Mouse (Mus musculus): ENCODE results near the gene B830017H08Rik.

The B830017H08Rik gene

DNA sequence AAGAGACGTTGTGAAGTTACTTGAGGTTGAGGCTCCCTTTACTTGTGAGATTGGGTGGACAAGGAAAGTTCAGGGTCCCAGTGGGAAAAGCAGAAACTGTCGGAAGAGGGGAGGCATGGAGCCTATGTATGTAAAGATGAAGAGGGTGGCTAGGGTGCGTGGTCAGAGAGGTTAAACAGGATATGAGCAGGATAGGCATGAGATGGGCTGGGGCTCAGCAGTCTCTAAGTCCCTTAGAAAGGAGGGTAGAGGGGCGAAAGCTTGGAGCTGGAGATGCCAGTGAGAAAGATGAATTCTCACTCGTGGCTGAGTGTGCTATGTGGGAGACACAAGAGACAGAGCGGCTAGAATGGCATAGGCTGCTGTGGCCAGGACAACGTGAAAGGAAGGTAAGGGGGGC lies at the start of gene B830017H08Rik:
Gene B830017H08Rik (plus strand): TSS at position 301 of the 400 bp plus-strand sequence.
- POLR2A ChIA-PET: interaction anchor here in 3 of 4 experiments (1.1 to 2.2 kb wide), 4 partner anchors 12 to 390 kb away, joined by 3 to 7 read pairs (median 6); no protein-coding TSS in a partner anchor
- CTCF ChIA-PET: interaction anchor here in 1 of 4 experiments (1.8 kb wide), 1 partner anchor 16 kb away, joined by 6 read pairs; no protein-coding TSS in a partner anchor

DNA sequence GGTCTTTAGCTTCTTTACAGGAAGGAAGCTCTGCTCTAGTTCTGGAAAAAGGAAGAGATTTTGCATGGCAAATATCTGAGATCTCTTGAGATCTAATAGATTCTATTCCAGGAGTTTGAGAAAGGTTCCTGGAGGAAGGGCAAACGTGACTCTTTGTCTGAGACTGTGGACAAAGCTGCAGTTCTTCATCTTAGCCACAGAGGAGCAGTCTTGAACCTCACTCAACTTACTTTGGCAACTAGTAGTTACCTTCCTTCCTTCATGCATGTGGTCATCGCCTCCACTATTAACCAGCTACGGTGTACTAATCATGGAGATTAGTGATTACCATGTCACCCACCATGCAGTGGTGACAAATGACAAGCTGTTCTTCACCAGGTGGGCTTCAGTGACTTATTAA lies 47.6 kb upstream of the B830017H08Rik start:
- ChIA-PET CTCF (interaction anchor here in 3 of 4 experiments (0.9 to 2.3 kb wide), 10 partner anchors 9 to 426 kb away, joined by 3 to 6 read pairs (median 4); no protein-coding TSS in a partner anchor), POLR2A (interaction anchor here in 3 of 4 experiments (0.6 to 2.8 kb wide), 8 partner anchors 9 to 304 kb away, joined by 3 to 17 read pairs (median 4); partner anchors contain the start of gene Scarf2 (in 1 of the 3))

DNA sequence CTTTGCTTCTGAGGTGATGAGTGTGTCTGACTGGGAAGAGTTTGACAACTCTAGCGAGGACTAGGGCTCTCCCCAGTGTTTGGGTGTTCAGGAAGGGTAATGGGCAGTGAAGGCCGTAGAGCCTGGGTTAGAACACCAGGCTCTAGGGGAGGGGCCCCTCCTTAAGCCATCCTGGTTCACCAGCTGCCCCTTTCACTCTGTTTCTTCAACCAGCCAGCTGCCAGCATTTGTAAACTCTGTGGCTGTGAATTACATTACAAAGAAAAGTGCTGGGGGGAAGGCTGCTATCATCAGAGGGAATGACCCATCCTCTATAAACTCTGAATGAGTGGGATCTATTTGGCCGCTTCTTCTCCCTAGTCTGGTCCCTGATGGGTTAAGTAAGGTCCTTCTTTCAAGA lies 40.2 kb upstream of the B830017H08Rik start:
- ChIA-PET POLR2A (interaction anchor here in 1 of 4 experiments (1.0 to 2.0 kb wide), 3 partner anchors 10 to 33 kb away, joined by 5 read pairs; no protein-coding TSS in a partner anchor), CTCF (no interaction called here)

DNA sequence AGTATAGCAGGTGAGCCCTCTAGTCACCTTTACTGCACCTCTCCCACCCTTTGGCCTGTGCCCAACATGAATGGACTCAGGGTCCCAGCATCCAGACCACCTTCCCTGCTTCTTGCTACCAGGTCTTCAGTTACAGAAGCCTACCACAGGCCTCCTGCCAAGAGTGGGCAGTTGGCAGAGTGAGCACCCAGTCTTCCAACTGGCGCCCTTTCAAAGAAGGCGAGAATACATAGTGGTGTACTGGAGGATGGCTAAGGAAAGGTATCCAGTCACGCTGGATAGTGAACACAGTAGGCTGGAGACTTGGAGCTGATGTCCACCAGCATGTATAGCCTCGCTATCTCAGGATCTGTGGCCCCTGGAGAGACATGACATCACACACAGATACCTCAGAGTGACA lies 38.9 kb upstream of the B830017H08Rik start:
- POLR2A ChIA-PET: interaction anchor here in 3 of 4 experiments (0.5 to 1.2 kb wide), 3 partner anchors 14 to 31 kb away, joined by 3 to 7 read pairs (median 3); no protein-coding TSS in a partner anchor
- CTCF ChIA-PET: interaction anchor here in 1 of 4 experiments (0.7 kb wide), 1 partner anchor 19 kb away, joined by 3 read pairs; no protein-coding TSS in a partner anchor

DNA sequence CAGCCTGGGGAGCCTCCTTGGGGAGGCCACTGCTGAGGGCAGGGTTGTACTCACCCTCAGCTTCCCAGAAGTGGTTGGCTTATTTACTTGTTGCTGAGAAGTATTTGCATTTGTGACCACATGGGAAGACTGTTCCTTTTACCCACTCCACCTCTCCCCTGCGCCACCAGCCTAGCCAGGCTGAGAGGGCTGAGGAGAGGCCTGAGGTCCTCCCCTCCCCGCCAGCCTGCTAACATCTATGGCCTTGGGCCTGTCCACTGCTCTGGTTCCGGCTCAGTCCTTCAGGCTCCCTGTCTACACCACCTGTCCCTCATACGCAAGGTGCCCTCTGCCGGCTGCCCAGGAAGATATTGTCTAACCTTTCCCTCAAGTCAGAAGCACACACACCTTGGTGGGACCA lies 37.3 kb upstream of the B830017H08Rik start:
- POLR2A ChIA-PET: interaction anchor here in 3 of 4 experiments (0.8 to 5.0 kb wide), 14 partner anchors 9 to 452 kb away, joined by 3 to 33 read pairs (median 4); partner anchors contain the start of gene Klhl22 (in 1 of the 3)

DNA sequence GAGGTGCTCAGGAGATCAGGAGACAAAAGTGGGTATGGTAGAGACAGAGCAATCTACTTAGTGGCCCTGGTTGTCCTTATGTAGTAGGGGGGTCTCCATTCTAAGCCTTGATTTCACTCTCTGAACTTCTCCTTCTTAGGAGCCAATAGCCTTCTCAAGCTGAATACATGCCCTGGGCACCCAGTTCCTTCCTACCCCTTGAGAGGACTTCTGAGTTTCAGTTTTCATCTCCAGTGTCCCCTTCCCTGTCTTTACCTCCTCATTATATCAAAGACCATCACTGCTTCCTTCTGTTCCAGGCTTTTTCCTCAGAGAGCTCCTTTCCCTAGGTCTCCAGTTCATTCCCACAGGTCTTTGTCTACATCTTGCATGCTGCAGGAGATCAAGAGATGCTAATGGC lies 36.4 kb upstream of the B830017H08Rik start:
- CTCF ChIA-PET: interaction anchor here in 3 of 4 experiments (0.5 to 1.8 kb wide), 9 partner anchors 11 to 238 kb away, joined by 3 to 5 read pairs (median 3); no protein-coding TSS in a partner anchor
- POLR2A ChIA-PET: interaction anchor here (0.6 to 5.0 kb wide), 17 partner anchors 10 to 293 kb away, joined by 3 to 33 read pairs (median 3); partner anchors contain the start of gene Klhl22 (in 2 of the 4)

More for the DNA sequence above, 37.3 kb upstream of the B830017H08Rik start:
- CTCF ChIA-PET: interaction anchor here in 3 of 4 experiments (0.5 to 1.8 kb wide), 7 partner anchors 10 to 237 kb away, joined by 3 to 5 read pairs (median 4); no protein-coding TSS in a partner anchor

DNA sequence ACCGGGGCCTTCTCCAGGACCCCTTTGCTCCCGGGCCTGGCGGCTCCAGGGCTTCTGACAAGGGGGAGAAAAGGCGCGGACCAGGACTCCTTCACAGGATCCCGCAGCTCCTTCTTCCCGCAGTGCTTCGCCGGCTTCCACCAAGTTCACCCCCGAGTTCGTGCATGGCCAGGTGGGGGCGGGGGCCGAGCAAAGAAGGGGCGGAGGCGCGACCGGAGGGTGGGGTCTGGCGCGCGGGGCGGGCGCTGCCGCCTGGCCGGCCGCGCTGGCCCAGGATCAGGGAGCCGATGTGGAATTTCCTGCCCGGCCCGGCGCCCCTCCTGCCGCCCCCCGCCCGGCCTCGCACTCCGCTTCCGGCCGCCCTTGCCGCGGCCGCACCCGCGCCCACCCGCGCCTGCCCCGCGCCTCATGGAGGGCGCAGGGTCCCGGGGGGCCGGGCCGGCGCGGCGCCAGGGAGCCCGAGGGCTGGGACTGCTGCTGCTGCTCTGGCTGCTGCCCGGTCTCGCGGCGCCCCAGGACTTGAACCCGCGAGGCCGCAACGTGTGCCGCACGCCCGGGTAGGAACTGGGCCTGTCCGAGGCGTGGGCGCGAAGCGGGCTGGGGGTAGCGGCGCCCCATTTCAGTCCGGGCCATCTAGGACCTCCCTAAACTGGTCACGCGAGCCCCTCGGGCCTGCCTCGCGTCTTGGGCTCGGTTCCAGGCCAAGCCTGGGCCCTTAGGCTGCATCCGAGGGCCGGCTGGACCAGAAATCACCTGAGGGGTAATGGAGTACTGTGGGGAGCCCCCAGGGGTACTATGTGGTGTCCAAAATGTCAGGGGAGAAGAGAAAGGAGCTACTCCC lies 35.7 kb upstream of the B830017H08Rik start, which contains the start of gene Scarf2:
Gene Scarf2 (plus strand): TSS at position 312 of the 841 bp plus-strand sequence.
- POLR2A ChIA-PET: interaction anchor here (0.6 to 5.0 kb wide), 19 partner anchors 9 to 176 kb away, joined by 3 to 33 read pairs (median 4); partner anchors contain the start of gene Klhl22 (in 3 of the 4)

DNA sequence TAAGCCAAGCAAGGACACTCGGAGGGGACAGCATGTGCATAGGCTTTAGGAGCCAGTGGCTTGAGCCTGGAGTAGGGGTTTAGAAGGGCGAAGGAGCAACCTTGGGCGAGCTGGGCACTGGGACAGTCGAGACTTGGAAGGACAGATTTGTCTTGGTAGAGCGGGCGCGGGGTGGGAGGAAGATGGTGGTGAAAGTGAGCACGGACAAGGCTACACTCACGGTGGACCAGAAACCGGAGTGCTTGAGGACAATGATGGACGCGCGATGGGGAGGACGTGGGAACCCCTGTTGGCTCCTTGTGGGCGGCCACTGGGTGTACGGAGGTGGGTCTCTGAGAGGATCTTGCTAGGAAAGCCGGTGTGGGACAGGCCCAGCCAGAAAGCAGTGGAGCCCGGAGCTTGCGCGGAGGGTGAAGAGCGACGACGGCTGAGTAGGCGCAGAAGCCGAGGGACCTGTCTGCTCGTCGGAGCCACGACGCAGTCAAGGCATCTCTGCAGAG lies 35.1 kb upstream of the B830017H08Rik start:
- ChIA-PET POLR2A (interaction anchor here in 3 of 4 experiments (0.7 to 5.0 kb wide), 12 partner anchors 9 to 161 kb away, joined by 3 to 33 read pairs (median 3); partner anchors contain the start of gene Klhl22 (in 2 of the 3)), CTCF (interaction anchor here in 2 of 4 experiments (0.6 to 1.7 kb wide), 6 partner anchors 9 to 54 kb away, joined by 3 to 6 read pairs (median 4); partner anchors contain the start of gene Klhl22 (in 1 of the 2))

More for the DNA sequence above, 35.7 kb upstream of the B830017H08Rik start, which contains the start of gene Scarf2:
- CTCF ChIA-PET: interaction anchor here in 3 of 4 experiments (0.6 to 1.8 kb wide), 10 partner anchors 10 to 239 kb away, joined by 3 to 6 read pairs (median 4); no protein-coding TSS in a partner anchor

DNA sequence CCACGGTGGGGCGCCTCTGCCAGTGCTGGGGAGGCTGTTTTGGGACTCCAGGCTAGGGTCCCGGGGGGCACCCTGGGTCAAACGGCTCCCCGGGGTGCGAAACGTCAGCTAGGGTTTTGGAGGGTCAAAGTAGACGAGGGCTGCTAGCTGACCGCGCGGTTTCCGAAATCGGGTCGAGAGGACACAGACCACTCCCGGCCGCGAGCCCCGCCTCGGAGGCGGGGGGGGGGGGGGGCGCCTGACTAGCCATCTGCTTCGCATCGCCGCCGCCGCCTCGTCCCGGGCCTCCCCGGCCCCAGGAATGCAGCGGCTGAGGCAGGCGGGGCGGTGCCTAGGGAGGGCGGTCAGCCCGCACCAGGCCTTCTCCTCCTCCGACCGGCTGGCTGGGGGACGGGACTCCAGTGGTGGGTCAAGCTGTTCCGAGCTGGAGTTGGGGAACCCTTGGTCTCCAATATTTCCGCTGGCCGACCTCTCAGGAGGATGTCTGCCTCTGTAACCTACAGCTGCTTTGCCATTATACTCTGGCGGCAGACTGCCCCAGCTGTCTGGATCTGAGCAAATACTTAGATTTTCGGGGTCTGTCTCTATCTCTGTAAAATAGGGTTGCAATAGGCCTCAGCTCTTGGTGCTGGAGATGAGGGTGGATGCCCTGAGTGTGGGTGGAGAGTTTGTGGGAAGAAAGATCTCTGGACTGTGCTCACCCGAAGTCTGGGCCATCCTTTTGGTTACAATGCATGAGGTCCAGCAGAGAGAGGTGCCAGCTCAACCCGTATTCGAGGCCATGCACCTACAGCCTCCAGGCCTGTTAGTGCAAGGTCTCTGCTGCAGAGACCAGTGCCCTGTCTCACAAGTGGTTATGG lies 34.4 kb upstream of the B830017H08Rik start:
- ChIA-PET CTCF (interaction anchor here in 3 of 4 experiments (0.8 to 1.6 kb wide), 7 partner anchors 14 to 140 kb away, joined by 3 to 7 read pairs (median 5); partner anchors contain the start of gene Klhl22 (in 1 of the 3)), POLR2A (interaction anchor here in 3 of 4 experiments (0.7 to 5.0 kb wide), 11 partner anchors 9 to 161 kb away, joined by 3 to 33 read pairs (median 3); partner anchors contain the start of genes Klhl22 (in 2 of the 3) and Ess2 (in 1 of the 3))

DNA sequence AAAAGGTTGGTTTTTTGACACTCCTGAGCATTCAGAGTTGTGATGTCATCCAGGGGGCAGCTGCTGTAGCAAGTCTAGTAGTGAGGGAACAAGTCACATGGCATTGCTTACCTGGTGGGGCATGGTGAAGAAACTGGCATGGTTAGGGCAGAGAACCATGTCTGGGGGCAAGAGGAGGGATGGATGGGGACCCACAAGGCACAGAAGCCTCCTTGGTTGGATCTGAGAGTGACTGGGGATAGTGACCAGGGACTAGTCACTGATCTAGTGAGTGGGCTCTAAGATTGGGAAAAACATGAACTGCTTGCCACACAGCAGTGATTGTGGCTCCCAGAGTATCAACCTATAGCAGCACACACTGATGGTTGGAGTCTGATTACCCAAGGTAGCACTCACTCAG lies 33.3 kb upstream of the B830017H08Rik start:
- POLR2A ChIA-PET: interaction anchor here in 3 of 4 experiments (0.6 to 5.0 kb wide), 5 partner anchors 8 to 1973 kb away, joined by 4 to 33 read pairs (median 13); no protein-coding TSS in a partner anchor

DNA sequence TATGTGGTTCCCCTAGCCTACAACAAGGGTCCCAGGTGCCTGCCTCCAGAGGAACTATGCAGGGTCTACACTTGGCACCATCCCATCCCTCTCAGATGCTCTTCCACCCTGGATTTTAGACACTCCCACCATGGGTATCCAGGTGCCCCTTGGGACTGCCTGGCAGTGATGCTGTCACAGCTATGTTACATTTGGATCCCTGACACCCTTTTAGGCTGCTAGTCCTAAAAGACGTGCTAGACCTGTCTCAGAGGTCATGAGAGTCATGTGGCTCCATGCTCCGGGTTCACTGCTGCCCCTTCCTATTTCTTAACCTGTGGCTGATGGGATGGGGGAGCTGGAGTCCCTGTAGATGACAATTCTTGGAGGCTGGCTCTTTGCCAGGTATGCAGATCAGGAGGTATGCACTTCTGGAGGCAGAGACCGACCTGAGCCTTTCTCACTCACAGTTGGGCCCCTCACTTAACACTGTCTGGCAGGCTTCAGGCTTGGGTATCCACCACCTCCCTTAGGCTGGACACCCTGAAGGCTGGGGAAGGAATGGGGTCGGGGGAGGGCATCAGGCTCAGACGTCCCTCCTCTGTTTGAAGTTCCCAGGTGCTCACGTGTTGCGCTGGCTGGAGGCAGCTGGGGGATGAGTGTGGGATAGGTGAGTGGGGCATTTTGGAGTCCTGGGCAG lies 31.0 kb upstream of the B830017H08Rik start:
- POLR2A ChIA-PET: interaction anchor here in 1 of 4 experiments (0.9 to 4.4 kb wide), 5 partner anchors 10 to 43 kb away, joined by 3 to 17 read pairs (median 7); partner anchors contain the start of gene Klhl22

More for the DNA sequence above, 33.3 kb upstream of the B830017H08Rik start:
- CTCF ChIA-PET: interaction anchor here in 1 of 4 experiments (1.5 kb wide), 1 partner anchor 15 kb away, joined by 5 read pairs; no protein-coding TSS in a partner anchor

DNA sequence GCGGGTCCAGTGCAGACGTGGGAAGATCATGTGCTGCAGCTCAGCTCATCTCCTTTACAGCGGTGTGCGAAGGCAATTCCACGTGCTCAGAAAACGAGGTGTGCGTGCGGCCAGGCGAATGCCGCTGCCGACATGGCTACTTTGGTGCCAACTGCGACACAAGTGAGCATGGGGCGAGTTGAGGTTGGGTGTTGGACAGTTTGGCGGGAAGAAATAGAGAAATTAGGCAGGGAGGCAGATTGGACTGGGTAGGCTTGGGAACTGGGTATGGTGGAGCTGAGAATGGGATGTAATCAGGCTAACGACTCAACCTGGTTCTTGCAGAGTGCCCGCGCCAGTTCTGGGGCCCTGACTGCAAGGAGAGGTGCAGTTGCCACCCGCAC lies 30.5 kb upstream of the B830017H08Rik start:
- ChIA-PET CTCF (no interaction called here), POLR2A (interaction anchor here in 2 of 4 experiments (0.9 to 4.4 kb wide), 6 partner anchors 10 to 126 kb away, joined by 3 to 17 read pairs (median 4); partner anchors contain the start of gene Klhl22 (in 1 of the 2))

More for the DNA sequence above, 31.0 kb upstream of the B830017H08Rik start:
- CTCF ChIA-PET: interaction anchor here in 1 of 4 experiments (1.8 kb wide), 1 partner anchor 41 kb away, joined by 6 read pairs; no protein-coding TSS in a partner anchor

DNA sequence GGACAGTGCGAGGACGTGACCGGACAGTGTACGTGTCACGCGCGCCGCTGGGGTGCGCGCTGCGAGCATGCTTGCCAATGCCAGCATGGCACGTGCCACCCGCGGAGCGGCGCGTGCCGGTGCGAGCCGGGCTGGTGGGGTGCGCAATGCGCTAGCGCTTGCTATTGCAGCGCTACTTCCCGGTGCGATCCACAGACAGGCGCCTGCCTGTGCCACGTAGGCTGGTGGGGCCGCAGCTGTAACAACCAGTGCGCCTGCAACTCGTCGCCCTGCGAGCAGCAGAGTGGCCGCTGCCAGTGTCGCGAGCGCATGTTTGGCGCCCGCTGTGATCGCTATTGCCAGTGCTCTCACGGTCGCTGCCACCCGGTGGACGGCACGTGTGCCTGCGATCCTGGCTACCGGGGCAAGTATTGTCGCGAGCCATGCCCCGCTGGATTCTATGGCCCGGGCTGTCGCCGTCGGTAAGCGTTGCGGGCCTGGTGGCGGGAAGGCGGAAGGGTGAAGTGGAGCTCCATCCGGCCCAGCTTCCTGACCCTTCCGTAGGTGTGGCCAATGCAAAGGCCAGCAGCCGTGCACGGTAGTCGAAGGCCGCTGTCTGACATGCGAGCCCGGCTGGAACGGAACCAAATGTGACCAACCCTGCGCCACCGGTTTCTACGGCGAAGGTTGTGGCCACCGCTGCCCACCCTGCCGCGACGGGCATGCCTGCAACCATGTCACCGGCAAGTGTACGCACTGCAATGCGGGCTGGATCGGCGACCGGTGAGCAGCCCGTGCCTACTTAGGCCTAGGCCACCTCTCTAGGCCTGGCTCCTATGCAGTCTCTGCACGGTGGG lies 29.9 kb upstream of the B830017H08Rik start:
- POLR2A ChIA-PET: interaction anchor here in 2 of 4 experiments (1.0 to 4.4 kb wide), 7 partner anchors 11 to 125 kb away, joined by 3 to 17 read pairs (median 3); partner anchors contain the start of gene Klhl22 (in 2 of the 2)
- CTCF ChIA-PET: no interaction called here

DNA sequence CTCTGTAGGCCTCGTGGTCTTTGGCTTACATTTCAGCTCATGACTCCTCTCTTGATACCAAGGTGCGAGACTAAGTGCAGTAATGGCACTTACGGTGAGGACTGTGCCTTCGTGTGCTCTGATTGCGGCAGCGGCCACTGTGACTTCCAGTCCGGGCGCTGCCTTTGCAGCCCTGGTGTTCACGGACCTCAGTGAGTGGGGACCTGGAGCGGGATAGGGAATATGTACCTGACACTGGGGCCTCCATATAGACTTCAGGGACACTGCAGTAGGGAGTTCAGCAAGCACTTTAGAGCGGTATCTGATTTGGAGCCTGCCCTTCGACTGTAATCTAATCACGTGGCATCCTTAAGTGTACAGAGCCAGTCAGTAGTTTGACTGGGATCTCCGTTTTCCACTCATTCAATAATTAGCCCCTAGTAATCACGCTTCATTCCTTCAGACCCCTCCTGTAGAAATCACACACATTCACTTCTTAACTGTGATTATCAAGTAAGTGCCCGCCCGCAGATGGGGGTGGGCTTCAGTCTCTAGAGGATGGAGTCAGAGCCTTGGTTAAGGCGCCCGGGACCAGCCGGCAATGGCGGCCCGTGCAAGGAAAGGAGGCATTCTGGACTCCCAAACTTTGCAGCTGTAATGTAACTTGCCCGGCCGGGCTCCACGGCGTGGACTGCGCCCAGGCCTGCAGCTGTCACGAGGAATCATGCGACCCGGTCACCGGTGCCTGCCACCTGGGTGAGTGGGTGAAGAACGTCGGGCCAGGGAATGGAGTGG lies 29.1 kb upstream of the B830017H08Rik start:
- CTCF ChIA-PET: interaction anchor here in 2 of 4 experiments (0.9 to 1.0 kb wide), 2 partner anchors 9 to 44 kb away, joined by 3 to 10 read pairs; partner anchors contain the start of gene Klhl22 (in 1 of the 2)
- POLR2A ChIA-PET: interaction anchor here in 2 of 4 experiments (0.9 to 4.4 kb wide), 23 partner anchors 8 to 313 kb away, joined by 3 to 17 read pairs (median 4); partner anchors contain the start of genes Klhl22 (in 2 of the 2) and Gm20518 (in 1 of the 2)
